Mouse (Mus musculus) E14TG2a.4 (cell line): ENCODE measurements around the gene Srgap2.
A peak's percentile ranks its signal among the peaks of the same experiment; 100 is the strongest.
"Not testable (repeated sequence)": the region's sequence is repeated elsewhere in the genome, so short reads cannot be mapped to it uniquely, and the experiment has no call there.

Experiments
- H3K27me3 ChIP-seq: 2 replicates; pipeline ENCODE4 v1.6.1; 2014; ENCODE audit warnings: low read length, control low read depth; ENCODE audit not compliant: insufficient read depth
- H3K36me3 ChIP-seq: 2 replicates; pipeline ENCODE4 v1.6.1; 2014; ENCODE audit warnings: low read length, control low read depth; ENCODE audit not compliant: insufficient read depth
- H3K4me1 ChIP-seq: replicated peaks from 2 replicates; pipeline ENCODE4 v1.6.1; 2014; ENCODE audit warnings: low read depth, low read length, control low read depth
- H3K4me3 ChIP-seq: replicated peaks from 2 replicates; pipeline ENCODE4 v1.5.1; 2014; ENCODE audit warnings: mild to moderate bottlenecking, low read length
- H3K9me3 ChIP-seq: 2 replicates; pipeline ENCODE4 v1.6.1; 2014; ENCODE audit warnings: low read length, control low read depth
- CTCF ChIP-seq: conservative IDR thresholded peaks from 2 replicates; pipeline ENCODE4 v1.5.1; 2014; ENCODE audit warnings: low read length
- NANOG ChIP-seq: IDR thresholded peaks from 2 replicates; pipeline ENCODE4 v1.6.1; 2014; ENCODE audit warnings: borderline replicate concordance, low read length, mixed read lengths
- POU5F1 ChIP-seq: IDR thresholded peaks from 2 replicates; pipeline ENCODE4 v1.6.1; 2014; ENCODE audit warnings: low read length, borderline replicate concordance

Srgap2 gene

GRCm38 (mm10) chr1:131335604-131336003, 191.5 kb downstream of the Srgap2 start:
- Histone ChIP-seq H3K36me3 (peaks cover 77% of the 10 kb centered on the region), H3K4me1 (no peaks in the 10 kb centered on the region), H3K27me3 (no peaks in the 10 kb centered on the region), H3K9me3 (no peaks in the 10 kb centered on the region), H3K4me3 (no peak overlapping the region)
- TF ChIP-seq POU5F1 (no peak), NANOG (no peak), CTCF (no peak)

- Histone ChIP-seq H3K27me3 (no peaks in the 10 kb centered on the region), H3K4me1 (no peaks in the 10 kb centered on the region), H3K36me3 (peaks cover 64% of the 10 kb centered on the region), H3K9me3 (no peaks in the 10 kb centered on the region), H3K4me3 (no peak overlapping the region)
- TF ChIP-seq NANOG = no peak
Observed at GRCm38 (mm10) chr1:131331180-131331579, 196.0 kb downstream of the Srgap2 start.

- H3K9me3 ChIP-seq, H3K4me1 ChIP-seq, H3K4me3 ChIP-seq, H3K27me3 ChIP-seq: not testable (repeated sequence)
- peaks cover 58% of the 10 kb centered on the region for H3K36me3 ChIP-seq
- peak; percentile 68 for TF ChIP-seq CTCF
Observed at GRCm38 (mm10) chr1:131329093-131329492, 198.1 kb downstream of the Srgap2 start.

- Histone ChIP-seq H3K36me3 (peaks cover 42% of the 10 kb centered on the region), H3K4me1 (no peaks in the 10 kb centered on the region), H3K27me3 (no peaks in the 10 kb centered on the region), H3K9me3 (no peaks in the 10 kb centered on the region), H3K4me3 (no peak overlapping the region)
- TF ChIP-seq NANOG = no peak
- no peak for TF ChIP-seq CTCF
- TF ChIP-seq POU5F1 = no peak
Observed at GRCm38 (mm10) chr1:131327167-131327566, 200.0 kb downstream of the Srgap2 start.

GRCm38 (mm10) chr1:131324816-131325463, 202.2 kb downstream of the Srgap2 start:
- Histone ChIP-seq H3K4me1 (no peaks in the 10 kb centered on the region), H3K36me3 (peaks cover 50% of the 10 kb centered on the region), H3K9me3 (no peaks in the 10 kb centered on the region), H3K4me3 (no peak overlapping the region), H3K27me3 (no peaks in the 10 kb centered on the region)
- no peak for TF ChIP-seq CTCF
- TF ChIP-seq POU5F1 = no peak
- no peak for TF ChIP-seq NANOG

GRCm38 (mm10) chr1:131319598-131320330, 207.4 kb downstream of the Srgap2 start:
- TF ChIP-seq CTCF (no peak), NANOG (no peak), POU5F1 (no peak)
- Histone ChIP-seq H3K36me3 (peaks cover 70% of the 10 kb centered on the region), H3K4me1 (no peaks in the 10 kb centered on the region), H3K27me3 (no peaks in the 10 kb centered on the region), H3K4me3 (no peak overlapping the region), H3K9me3 (no peaks in the 10 kb centered on the region)

GRCm38 (mm10) chr1:131318397-131318796, 208.8 kb downstream of the Srgap2 start:
- Histone ChIP-seq H3K4me1 (no peaks in the 10 kb centered on the region), H3K4me3 (no peak overlapping the region), H3K9me3 (no peaks in the 10 kb centered on the region), H3K27me3 (no peaks in the 10 kb centered on the region), H3K36me3 (peaks cover 73% of the 10 kb centered on the region)
- TF ChIP-seq POU5F1 (no peak), CTCF (no peak), NANOG (no peak)

- no peaks in the 10 kb centered on the region for H3K9me3 ChIP-seq
- TF ChIP-seq NANOG (no peak), POU5F1 (no peak), CTCF (no peak)
- H3K4me1 ChIP-seq = no peaks in the 10 kb centered on the region
- no peaks in the 10 kb centered on the region for H3K27me3 ChIP-seq
- H3K4me3 ChIP-seq = no peak overlapping the region
- H3K36me3 ChIP-seq = peaks cover 81% of the 10 kb centered on the region
Observed at GRCm38 (mm10) chr1:131317625-131318024, 209.5 kb downstream of the Srgap2 start.

- H3K4me1 ChIP-seq = peaks cover 5% of the 10 kb centered on the region; the same call in 1 of the 2 replicates
- no peak overlapping the region for H3K4me3 ChIP-seq
- H3K27me3 ChIP-seq = no peaks in the 10 kb centered on the region
- no peaks in the 10 kb centered on the region for H3K9me3 ChIP-seq
- TF ChIP-seq NANOG (no peak), POU5F1 (no peak), CTCF (no peak)
- peaks cover 63% of the 10 kb centered on the region for H3K36me3 ChIP-seq
Observed at GRCm38 (mm10) chr1:131311284-131311683, 215.9 kb downstream of the Srgap2 start.
